Mouse (Mus musculus) embryonic stem cell, embryonic (primary cell): ENCODE data around the gene Il1rl2.

Experiments
- CTCF ChIA-PET, 4 experiments: fragments of 300-600 bp in 2 of 4; fragments of 350-600 bp in 2 of 4; sonication (Branson Sonifier 250); formaldehyde crosslinking; loops; one replicate each; lab custom pipeline; 2022; ENCODE audit warnings: inconsistent platforms in 2 of 4; lab: Charles Lee
- POLR2A ChIA-PET, 4 experiments: fragments of 300-600 bp in 2 of 4; fragments of 350-600 bp in 2 of 4; sonication (Branson Sonifier 250); formaldehyde crosslinking; loops; one replicate each; lab custom pipeline; 2022; ENCODE audit warnings: antibody characterized with exemption in 4 of 4, inconsistent platforms in 1 of 4; lab: Charles Lee

The Il1rl2 gene

DNA sequence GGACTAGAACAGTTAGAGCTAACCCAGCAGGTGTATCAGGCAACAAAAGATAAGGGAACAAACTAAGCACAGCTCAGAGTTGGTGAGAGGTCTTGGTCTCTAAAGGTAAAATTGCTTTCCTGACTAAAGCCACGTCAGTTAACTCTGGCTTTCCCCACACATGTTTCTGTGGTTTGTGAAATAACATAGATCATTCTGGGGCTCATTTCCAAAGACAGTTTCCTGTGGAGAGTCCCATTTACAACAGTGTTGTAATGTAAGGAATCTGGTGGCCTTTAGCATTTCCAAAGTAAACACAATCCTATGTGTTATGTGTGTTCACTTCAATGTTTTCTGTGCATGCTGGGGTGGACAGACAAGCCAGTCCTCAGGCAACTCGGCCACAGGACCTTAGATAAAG, 35.3 kb downstream of the Il1rl2 start:
- CTCF ChIA-PET, result no interaction called here
- POLR2A ChIA-PET, result no interaction called here

DNA sequence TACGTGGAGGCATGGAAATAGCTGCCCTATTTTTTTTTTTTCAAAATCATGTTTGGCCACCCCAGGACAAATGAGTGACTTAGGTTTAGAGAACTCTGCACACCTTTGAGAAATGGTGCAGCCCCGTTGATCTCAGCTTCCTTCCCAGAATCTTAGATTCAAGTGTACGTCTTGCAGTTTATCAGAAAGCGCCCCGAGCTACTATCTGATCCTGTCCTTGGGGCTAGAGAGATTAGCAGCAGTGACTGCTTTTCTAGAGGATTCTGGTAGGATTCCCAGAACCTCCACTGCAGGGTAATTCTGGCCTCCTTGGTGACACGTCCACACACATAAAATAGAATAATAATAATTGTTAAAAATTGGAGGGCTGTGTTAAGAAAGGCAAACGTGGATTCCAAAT, 36.6 kb downstream of the Il1rl2 start:
- POLR2A ChIA-PET, result no interaction called here

DNA sequence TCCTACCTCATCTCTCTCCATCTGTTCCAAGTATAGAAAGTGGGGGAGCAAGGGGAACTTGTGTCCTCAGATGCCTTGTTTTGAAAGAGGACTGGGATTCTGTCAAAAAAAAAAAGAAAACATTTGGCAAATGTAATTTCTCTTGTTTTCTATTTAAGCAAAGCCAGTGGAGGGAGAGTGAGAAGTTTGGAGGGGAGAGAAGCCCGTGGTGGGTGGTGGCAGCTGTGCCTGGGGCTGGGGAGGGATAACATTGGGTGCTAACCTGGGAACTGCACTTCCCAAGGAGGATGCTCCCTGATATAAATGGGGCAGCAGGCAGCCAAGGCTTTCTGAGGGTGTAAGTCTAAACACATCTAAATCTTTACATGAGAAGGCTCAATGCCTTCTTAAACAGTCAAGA, 37.2 kb downstream of the Il1rl2 start:
- POLR2A ChIA-PET, result interaction anchor here in 1 of 4 experiments (0.7 kb wide), 1 partner anchor 14 kb away, joined by 3 read pairs; no protein-coding TSS in a partner anchor
- CTCF ChIA-PET, result interaction anchor here in 1 of 4 experiments (1.4 kb wide), 1 partner anchor 246 kb away, joined by 3 read pairs; no protein-coding TSS in a partner anchor

More for the DNA sequence above, 36.6 kb downstream of the Il1rl2 start:
- CTCF ChIA-PET, result interaction anchor here in 1 of 4 experiments (1.4 kb wide), 1 partner anchor 245 kb away, joined by 3 read pairs; no protein-coding TSS in a partner anchor

DNA sequence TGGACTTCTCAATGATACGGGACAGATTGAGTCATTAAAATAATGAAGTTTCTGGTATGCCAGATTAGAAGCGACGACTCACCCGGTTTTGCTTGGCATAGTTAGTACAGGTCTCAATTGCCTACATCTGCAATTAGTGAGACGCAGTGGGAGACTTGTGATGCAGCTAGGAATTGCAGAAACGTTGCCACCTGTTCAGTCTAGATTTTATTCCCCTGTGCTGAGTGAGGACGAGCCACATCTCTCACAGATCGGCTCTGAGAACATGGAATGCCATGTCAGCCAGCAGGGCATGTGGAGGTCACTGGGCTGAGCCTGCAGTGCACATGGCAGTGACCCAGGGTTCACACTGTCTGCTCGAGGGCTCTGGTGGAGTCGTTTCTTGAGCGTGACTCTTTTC, 38.4 kb downstream of the Il1rl2 start:
- ChIA-PET CTCF (interaction anchor here in 1 of 4 experiments (0.6 kb wide), 1 partner anchor 199 kb away, joined by 3 read pairs; no protein-coding TSS in a partner anchor), POLR2A (no interaction called here)

DNA sequence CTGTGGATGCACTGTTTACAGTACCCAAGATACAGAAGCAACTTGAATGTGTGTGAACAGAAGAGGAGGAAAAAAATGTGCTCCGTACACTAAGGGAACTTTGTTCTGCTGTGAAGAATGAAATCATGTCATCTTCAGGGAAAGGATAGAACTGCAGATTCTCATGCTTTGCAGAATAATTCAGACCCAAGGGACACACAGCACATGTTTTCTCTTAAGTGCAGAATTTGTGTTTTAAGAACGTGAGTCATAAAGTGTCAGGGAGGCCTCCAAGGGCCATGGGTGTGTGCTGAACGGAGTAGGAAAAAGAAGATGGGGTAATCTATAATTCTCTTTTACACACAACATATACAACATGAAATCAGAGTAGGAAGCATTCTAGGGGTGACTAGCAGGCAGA, 48.5 kb downstream of the Il1rl2 start:
- CTCF ChIA-PET, result no interaction called here
- POLR2A ChIA-PET, result no interaction called here

DNA sequence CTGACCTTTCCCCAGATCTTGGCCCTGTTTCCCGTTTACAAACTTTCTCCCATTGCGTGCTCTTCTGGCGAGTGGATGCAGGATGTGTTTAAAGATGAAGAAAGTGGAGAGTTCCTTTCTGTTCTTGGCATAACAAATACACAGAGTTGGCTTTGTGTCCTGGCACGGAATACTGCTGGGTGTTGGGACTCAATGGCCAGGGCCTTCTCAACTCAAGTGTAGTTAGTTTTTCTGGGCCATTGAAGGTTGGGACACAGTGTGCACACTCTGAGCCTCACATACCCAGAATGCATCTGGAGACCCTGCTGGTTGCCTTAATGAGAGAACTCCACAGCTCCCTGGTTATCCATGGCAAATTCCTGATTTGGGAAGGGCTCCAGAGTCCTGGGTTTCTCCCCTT, 50.7 kb downstream of the Il1rl2 start:
- ChIA-PET CTCF (interaction anchor here in 2 of 4 experiments (0.5 to 1.5 kb wide), 2 partner anchors 91 to 260 kb away, joined by 3 to 10 read pairs; no protein-coding TSS in a partner anchor), POLR2A (interaction anchor here in 1 of 4 experiments (0.8 to 1.1 kb wide), 2 partner anchors 17 to 492 kb away, joined by 3 to 6 read pairs; no protein-coding TSS in a partner anchor)

DNA sequence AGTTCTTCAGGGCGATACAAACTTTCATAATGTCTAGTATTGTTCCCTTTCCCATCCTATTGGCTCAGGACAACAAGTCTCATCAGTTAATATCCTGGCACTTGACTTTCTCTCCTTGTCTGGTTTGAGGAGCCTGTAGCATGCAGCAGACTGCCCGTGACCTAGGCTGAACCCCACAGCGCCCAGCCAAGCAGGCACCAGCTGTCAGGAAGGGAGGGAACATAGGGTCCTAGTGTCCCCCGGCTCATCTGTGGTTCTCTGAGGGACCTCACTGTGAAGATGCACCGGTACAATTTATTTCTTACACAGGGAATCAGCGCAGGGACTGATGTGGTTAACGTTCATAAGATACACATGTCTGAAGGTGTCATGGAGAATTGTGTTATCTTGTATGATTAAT, 52.3 kb downstream of the Il1rl2 start:
- ChIA-PET POLR2A (no interaction called here), CTCF (interaction anchor here in 1 of 4 experiments (0.5 kb wide), 1 partner anchor 19 kb away, joined by 3 read pairs; no protein-coding TSS in a partner anchor)

DNA sequence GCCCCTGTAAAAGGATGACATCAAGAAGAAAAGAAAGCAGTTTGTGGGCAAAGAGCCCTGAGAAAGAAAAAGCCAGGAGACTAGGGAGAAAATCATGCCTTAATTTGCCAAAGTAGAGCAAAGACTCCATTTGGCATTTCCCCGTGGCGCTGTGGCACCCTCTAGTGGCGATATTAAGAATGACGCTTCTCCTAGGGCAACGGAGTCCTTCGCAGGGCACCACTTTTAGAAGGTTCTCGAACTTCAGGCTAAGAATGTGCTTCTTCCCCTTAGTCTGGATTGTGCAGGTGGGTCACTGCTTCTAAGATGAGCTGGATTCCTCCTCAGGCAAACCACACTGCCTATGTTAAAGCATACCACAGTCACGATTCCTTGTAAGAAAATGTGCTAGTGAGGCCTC, 54.4 kb downstream of the Il1rl2 start:
- CTCF ChIA-PET, result interaction anchor here in 3 of 4 experiments (0.6 to 2.7 kb wide), 6 partner anchors 88 to 425 kb away, joined by 3 to 23 read pairs (median 10); no protein-coding TSS in a partner anchor
- POLR2A ChIA-PET, result no interaction called here

DNA sequence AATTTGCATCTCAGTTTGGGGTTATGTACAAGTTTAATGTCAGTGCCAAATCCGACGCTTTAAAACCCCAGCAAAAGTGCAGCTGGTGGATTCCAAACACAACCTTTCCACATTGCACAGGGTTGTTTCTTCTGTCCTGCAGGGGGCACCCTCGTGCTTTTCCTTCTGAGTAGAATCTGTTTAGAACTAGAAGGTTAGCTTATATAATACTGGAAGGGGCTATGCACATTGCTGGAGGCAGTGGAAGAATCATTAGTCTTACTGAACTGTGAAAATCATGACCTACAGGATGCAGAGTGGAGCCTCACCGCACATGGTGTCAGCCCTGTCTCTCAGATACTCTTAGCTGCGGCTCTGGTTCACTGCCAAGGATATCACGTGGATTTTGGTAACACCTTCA, 55.7 kb downstream of the Il1rl2 start:
- ChIA-PET POLR2A (interaction anchor here in 1 of 4 experiments (1.2 to 1.3 kb wide), 2 partner anchors 11 to 22 kb away, joined by 4 read pairs; no protein-coding TSS in a partner anchor), CTCF (interaction anchor here (0.6 to 2.7 kb wide), 23 partner anchors 8 to 954 kb away, joined by 3 to 23 read pairs (median 4); partner anchors contain the start of genes Il18r1 (in 1 of the 4) and Slc9a4 (in 1 of the 4))

DNA sequence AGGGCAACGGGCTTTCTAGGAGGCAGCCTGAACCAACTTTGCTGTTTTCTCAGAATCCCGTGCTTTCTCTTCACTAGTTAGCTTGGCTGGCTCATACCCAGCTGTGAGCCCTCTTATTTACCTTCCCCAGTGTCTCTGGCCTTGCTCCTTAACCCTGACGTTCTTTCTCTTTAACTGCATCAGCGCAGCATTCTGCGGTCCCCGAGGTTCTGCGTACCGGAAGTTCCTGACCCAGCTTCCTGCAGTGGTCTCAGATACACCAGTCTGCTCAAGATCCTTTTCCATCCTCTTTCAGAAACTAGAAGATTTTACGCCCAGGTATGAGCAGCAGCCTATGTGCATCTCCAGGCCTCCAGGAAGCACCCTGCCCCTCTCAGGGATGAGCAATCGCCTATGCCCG, 56.6 kb downstream of the Il1rl2 start:
- POLR2A ChIA-PET, result interaction anchor here in 2 of 4 experiments (0.5 to 1.3 kb wide), 4 partner anchors 11 to 367 kb away, joined by 3 to 4 read pairs (median 4); no protein-coding TSS in a partner anchor
- CTCF ChIA-PET, result interaction anchor here in 3 of 4 experiments (0.5 to 2.7 kb wide), 11 partner anchors 13 to 277 kb away, joined by 3 to 23 read pairs (median 4); partner anchors contain the start of gene Slc9a4 (in 1 of the 3)

DNA sequence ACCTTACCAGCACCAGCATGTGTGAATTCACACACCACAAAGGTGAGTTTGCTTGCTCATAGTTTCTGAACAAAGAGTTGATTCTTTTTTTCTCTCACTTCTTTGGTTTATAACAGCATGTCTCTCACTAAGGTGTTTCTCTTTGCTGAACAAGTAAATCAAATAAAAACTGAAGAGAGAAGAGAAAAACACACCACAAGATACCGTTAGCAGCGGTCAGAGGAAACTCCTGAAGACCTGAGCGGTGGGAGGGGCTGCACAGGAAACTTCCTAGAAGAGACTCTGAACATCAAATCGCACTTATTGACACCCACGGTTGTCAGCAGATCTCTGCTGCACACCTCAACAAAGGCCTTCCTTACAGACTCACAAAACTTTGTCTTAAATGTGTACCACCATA, 58.4 kb downstream of the Il1rl2 start:
- ChIA-PET CTCF (no interaction called here), POLR2A (no interaction called here)

DNA sequence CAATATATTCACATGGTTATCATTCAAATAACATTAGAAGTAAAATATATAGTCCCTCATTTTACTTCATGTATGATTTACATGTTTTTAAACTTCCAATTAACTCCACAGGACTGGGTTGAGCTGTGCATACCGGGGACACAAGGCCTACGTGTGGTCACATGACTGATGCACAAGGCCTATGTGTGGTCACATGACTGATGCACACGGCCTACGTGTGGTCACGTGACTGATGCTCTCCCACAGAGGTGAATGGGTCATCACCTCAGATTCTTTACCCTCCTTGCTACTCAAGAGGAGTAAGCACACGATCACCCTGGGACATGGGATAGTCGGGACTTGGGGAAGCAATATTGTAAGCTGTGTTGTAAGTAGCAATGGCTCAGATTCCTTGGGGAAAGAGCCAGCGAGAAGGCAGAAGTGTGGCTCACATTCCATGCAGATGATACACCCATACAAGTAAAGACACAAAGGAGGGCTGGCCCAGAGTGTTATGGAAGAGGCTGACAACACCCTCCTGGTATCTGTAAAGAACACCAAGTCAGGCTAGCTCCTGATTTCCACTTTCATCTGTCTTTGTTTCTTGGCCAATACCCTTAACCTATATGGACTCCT, 60.6 kb downstream of the Il1rl2 start:
- ChIA-PET CTCF (no interaction called here), POLR2A (no interaction called here)

DNA sequence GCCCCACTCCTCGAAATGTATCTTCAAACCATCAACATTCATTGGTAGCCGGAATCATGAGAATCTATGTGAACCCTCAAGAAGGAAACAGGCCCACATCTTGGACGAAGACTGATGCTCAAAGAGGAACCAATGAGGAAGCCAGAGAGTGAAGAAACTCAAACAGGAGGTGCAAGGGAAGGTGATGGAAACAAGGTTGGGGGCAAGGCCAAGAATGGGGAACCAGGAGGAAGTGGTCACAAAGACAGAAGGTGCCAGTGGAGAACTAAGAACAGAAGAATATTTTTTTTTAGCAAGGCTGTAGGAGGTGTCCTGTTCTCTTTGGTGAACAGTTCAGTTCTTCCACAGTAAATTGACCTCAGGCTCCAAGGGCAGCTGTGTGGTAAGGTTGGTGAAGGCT, 67.0 kb downstream of the Il1rl2 start:
- ChIA-PET POLR2A (no interaction called here), CTCF (no interaction called here)

DNA sequence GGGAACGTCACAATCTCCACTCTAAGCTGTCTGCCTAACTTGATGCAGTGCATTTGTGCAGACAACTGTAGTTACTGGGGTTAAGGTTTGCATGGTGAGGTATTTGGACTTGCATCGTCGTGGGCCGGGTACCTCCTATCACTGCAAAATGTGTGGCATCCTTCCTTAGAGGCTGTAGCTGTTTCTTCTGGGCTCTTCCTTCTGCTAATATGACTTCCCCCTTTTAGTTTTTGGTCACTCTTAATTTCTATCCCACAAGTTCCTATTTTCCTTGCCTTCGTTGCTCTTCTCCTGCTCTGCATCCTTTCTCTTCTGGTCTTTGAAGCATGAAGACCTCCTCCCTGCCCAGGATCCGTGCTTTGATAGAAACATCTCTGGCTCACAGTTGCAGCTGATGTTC, 68.1 kb downstream of the Il1rl2 start:
- ChIA-PET POLR2A (no interaction called here), CTCF (interaction anchor here in 1 of 4 experiments (2.1 kb wide), 1 partner anchor 12 kb away, joined by 7 read pairs; no protein-coding TSS in a partner anchor)

DNA sequence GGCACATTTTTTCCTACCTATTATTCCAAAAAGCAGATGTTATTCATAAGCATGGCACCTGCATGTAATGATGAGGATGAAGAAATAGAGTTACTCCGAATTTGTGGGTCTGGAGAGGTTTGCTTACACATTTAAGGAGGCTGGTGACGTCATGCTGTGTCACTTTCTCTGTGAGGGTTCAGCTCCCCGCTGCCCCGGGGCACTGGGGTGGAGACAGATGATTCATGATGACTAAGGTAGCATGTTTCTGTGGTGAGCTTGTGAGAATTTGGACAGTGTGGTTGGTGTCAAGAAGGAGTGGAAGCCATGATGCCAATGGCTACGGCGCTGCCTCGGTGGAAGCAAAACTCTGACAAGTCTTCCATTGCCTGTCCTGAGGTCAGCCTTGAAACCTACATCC, 68.8 kb downstream of the Il1rl2 start:
- POLR2A ChIA-PET, result no interaction called here
- CTCF ChIA-PET, result interaction anchor here in 1 of 4 experiments (2.1 kb wide), 1 partner anchor 13 kb away, joined by 7 read pairs; no protein-coding TSS in a partner anchor

DNA sequence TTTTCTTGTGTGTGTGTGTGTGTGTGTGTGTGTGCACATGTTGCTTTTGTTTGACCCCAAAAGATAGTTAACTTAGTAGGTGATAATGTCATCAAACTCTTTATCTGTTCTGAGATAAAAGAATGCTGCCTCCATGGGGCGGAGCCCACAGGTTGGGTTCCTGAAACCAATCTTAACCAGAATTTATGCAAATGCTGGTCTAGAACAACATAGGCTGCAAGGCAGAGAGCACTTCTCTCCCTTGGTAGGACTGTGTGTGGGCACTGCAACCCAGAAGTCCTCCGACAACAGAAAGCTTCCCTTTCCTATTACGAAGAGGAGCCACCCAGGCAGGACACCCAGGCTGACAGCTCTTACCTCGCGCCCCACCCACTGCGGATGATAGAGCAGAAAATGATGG, 75.2 kb downstream of the Il1rl2 start:
- ChIA-PET CTCF (no interaction called here), POLR2A (no interaction called here)

DNA sequence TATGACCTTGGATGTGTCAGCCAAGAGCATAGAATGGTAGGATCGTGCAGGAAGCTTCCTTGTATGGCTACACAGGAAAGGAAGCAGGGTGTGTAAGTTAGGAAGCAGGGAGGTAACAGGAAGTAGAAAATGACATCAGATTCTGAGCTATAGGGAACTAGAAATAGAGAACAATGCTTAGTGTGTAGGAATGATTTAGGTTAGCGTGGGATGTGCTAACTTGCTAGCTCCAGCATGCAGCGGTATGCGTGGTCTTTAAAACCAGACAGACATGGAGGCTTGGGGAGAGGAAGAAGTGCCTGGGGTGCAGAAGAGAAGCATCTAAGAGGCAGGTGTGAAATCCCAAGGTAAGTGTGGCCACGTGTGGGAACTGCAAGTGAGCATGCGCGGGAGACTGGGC, 80.3 kb downstream of the Il1rl2 start:
- POLR2A ChIA-PET, result interaction anchor here in 1 of 4 experiments (0.6 kb wide), 1 partner anchor 298 kb away, joined by 3 read pairs; no protein-coding TSS in a partner anchor
- CTCF ChIA-PET, result no interaction called here

DNA sequence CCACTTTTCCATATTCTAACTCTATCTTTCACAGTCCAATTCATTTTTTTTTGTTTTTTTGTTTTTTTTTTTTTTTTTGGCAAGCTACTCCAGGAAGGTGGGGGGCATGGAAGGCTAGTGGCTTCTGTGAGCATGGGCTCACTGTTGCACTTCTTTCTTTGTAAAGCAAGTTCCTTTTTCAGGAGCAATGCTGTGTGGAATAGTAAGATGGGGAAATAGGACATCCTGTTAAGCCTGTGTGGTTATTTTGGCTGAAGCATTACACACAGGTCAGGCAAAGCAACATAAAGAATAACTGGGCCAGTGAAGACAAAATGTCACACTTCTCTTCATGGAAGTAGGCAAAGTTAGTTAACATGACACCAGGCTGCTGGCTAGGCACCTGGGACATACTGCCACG, 85.5 kb downstream of the Il1rl2 start:
- POLR2A ChIA-PET, result no interaction called here

DNA sequence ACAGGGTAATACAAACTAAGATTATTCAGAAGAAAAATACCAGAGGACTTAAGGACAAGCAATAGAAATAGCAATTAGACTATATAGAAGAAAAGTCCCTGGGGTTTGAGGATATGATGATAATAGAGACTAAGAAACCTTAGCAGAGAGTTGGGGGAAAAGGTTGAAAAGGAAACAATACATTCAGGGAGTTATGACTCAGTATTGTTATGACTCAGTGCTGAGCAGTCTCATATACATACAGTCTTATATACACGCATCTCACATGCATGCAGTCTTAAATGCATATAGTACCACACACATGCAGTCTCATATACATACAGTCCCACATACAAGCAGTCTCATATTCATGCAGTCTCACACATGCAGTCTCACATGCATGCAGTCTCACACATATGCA, 88.6 kb downstream of the Il1rl2 start:
- ChIA-PET CTCF (no interaction called here), POLR2A (no interaction called here)

More for the DNA sequence above, 85.5 kb downstream of the Il1rl2 start:
- CTCF ChIA-PET, result no interaction called here

DNA sequence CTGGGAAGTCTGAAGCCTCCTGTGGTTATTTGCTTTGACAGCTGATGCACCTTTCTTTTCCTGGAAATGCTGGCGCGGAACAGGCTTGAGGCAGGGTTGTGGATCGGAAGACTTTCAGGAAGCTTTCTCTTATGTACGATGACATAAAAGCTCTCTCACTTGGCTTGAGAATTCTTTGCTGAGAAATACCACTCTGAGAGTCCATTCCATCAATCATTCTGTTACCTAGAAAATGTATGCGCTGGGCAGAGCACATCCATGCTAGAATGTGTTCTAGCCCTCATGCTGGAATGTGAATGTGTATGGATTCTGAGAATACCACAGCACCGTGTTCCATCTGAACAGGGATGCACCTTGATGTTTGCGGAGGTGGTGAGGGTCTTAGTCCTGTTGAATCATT, 89.9 kb downstream of the Il1rl2 start:
- ChIA-PET POLR2A (no interaction called here), CTCF (no interaction called here)
